ENCODE assay signal across 30 mouse cellular contexts in genomic region chr11:12172429-12172828, GRCm38 (mm10).
"Had no signal": no experiment of that assay in that cellular context is flagged by ENCODE, and none has a peak within 500 bp of the region (broad histone marks: within the 10 kb centered on the region; RNA-seq: fewer than 3 reads in every experiment).

No protein-coding gene starts in this region.

- H3K4me1 ChIP-seq: limb, embryonic 10.5 days; limb, embryonic 12.5 days; limb, embryonic 15.5 days; liver, embryonic 12.5 days; liver, embryonic 13.5 days; liver, embryonic 15.5 days; lung, embryonic 15.5 days; megakaryocyte, embryonic 14.5 days; midbrain, embryonic 12.5 days; midbrain, embryonic 13.5 days; midbrain, embryonic 15.5 days; neural tube, embryonic 12.5 days had no signal

- H3K36me3 ChIP-seq: limb, embryonic 10.5 days; limb, embryonic 12.5 days; limb, embryonic 13.5 days; limb, embryonic 15.5 days; liver, embryonic 12.5 days; liver, embryonic 13.5 days; liver, embryonic 15.5 days; lung, embryonic 15.5 days; midbrain, embryonic 10.5 days; midbrain, embryonic 12.5 days; midbrain, embryonic 13.5 days; midbrain, embryonic 15.5 days; neural tube, embryonic 12.5 days had no signal

- H3K9ac ChIP-seq: limb, embryonic 12.5 days; limb, embryonic 13.5 days; limb, embryonic 15.5 days; liver, embryonic 12.5 days; liver, embryonic 13.5 days; liver, embryonic 14.5 days; liver, embryonic 15.5 days; liver, postnatal 0 days; lung, embryonic 14.5 days; lung, embryonic 15.5 days; midbrain, embryonic 12.5 days; midbrain, embryonic 13.5 days; midbrain, embryonic 15.5 days; neural tube, embryonic 12.5 days had no signal

- DNase-seq: left cerebral cortex, postnatal 4 days; liver; liver, embryonic 13.5 days; liver, postnatal 0 days; lung, adult 18-20 months; lung, adult 2 months; lung, embryonic 14.5 days; lung, postnatal 10 days; lung, postnatal 14 days; lung, postnatal 36 days; lung, postnatal 4 days; midbrain, embryonic 14.5 days had no signal

- H3K27ac ChIP-seq: limb, embryonic 10.5 days; limb, embryonic 12.5 days; limb, embryonic 13.5 days; limb, embryonic 15.5 days; liver, embryonic 12.5 days; liver, embryonic 13.5 days; liver, embryonic 14.5 days; liver, embryonic 15.5 days; lung, embryonic 15.5 days; macrophage; midbrain, embryonic 10.5 days; midbrain, embryonic 12.5 days; midbrain, embryonic 13.5 days; midbrain, embryonic 15.5 days; neural tube, embryonic 12.5 days had no signal

- H3K4me2 ChIP-seq: limb, embryonic 12.5 days; limb, embryonic 13.5 days; limb, embryonic 15.5 days; liver, embryonic 11.5 days; liver, embryonic 12.5 days; liver, embryonic 13.5 days; liver, embryonic 15.5 days; lung, embryonic 14.5 days; lung, embryonic 15.5 days; midbrain, embryonic 11.5 days; midbrain, embryonic 12.5 days; midbrain, embryonic 13.5 days; midbrain, embryonic 15.5 days; neural tube, embryonic 12.5 days had no signal

- H3K27me3 ChIP-seq: limb, embryonic 12.5 days; limb, embryonic 13.5 days; limb, embryonic 15.5 days; liver, embryonic 12.5 days; liver, embryonic 13.5 days; liver, embryonic 15.5 days; lung, embryonic 15.5 days; megakaryocyte, embryonic 14.5 days; midbrain, embryonic 12.5 days; midbrain, embryonic 13.5 days; midbrain, embryonic 15.5 days; neural tube, embryonic 12.5 days had no signal

- H3K4me3 ChIP-seq: limb, embryonic 10.5 days; limb, embryonic 12.5 days; limb, embryonic 13.5 days; limb, embryonic 15.5 days; liver, embryonic 12.5 days; liver, embryonic 13.5 days; liver, embryonic 15.5 days; lung, embryonic 15.5 days; megakaryocyte, embryonic 14.5 days; midbrain, embryonic 10.5 days; midbrain, embryonic 12.5 days; midbrain, embryonic 13.5 days; midbrain, embryonic 15.5 days; myocyte; neural tube, embryonic 12.5 days had no signal

- H3K9me3 ChIP-seq: limb, embryonic 10.5 days; limb, embryonic 12.5 days; limb, embryonic 13.5 days; limb, embryonic 15.5 days; liver, embryonic 12.5 days; liver, embryonic 13.5 days; liver, embryonic 15.5 days; lung, embryonic 15.5 days; megakaryocyte, embryonic 14.5 days; midbrain, embryonic 10.5 days; midbrain, embryonic 12.5 days; midbrain, embryonic 13.5 days; midbrain, embryonic 15.5 days; neural tube, embryonic 12.5 days had no signal
